Mouse (Mus musculus): ENCODE measurements around the gene Epha2. TPM values are rescaled to one million over a fixed set of nuclear protein-coding genes. Genes with fewer than 3 reads are reported as not detected.
A peak's percentile ranks its signal among the peaks of the same experiment; 100 is the strongest.

Gene Epha2
- total RNA-seq, 4 experiments from 2014 or later = 4.6 to 7.1 (median 5.2) TPM

DNA sequence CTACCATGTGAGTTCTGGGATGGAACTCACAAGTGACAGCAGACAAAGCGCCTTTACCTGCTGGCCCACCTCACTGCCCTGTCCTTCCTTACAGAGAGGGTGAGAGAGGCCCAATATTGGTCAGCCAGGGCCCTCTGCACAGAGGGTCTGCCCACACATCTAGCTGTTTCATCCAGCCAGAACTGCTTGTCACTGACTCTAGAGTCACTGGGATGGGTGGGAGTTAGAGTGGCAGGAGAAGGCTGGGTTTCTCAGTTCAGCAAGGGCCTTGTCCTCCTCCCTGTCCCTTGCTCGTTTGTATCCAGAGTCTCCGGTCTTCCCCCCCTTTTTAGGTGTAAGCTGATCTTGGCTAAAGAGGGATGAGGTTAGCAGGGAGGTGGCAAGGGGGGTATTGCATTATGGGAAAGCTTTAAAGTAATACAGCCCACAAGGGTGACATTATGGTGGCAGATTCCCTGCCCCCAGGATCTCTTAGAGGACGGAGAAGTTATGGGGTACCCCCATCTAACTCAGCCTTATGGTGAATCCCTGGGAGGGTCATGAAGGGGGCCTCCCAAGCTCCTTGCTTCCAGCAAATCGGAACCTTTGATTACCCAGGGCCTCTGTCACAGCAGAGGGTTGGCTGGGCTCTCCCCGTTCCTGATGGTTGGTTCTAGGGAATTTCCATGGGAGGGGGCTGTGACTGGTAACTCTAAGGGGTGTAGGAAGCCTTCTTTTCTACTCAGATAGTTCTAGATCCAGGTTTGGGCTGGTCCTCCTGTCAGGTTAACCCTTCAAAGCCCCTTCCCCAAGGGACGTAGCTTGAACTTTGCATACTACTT, 2.6 kb downstream of the Epha2 start:
- DNase-seq (ENCODE audit: low spot score) = no peak

DNA sequence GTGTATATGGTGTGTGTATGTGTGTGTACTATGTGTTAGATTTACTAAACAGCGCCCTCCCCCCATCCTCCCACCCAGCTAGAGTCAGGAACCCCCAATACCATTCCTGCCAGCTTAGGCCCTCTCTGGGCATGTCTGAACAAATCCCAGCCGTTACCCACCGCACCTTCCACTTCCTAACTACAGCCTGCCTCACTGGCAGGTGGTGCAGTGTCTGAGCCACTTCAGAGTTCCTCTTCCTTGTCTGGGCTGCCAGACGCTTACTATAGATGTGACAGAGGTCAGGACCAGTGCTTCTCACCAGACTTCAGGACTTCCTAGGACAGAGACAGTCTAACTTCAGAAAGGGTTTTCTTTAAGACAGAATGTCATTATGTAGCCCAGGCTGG, 3.2 kb downstream of the Epha2 start:
- no peak for DNase-seq (ENCODE audit: low spot score)

DNA sequence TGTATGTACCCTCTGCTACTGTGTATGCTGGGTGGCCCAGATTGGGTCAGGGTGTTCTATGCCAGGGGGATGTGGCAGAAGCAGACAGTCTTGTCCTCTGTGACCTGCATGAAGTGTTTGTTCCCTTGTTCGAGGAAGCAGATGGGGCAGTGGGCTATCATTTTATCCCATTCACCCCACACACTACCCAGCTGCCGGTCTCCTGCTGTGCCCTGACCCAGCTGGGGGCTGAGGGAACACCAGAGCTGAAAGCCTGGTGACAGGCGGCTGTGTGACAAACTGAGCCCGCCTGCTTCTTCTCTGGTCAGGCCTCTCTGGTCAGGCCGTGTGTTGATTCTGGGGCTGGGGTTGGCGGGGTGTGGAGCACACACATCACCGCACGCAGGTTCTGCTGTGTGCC, 5.0 kb downstream of the Epha2 start:
- DNase-seq (ENCODE audit: low spot score) = no peak

DNA sequence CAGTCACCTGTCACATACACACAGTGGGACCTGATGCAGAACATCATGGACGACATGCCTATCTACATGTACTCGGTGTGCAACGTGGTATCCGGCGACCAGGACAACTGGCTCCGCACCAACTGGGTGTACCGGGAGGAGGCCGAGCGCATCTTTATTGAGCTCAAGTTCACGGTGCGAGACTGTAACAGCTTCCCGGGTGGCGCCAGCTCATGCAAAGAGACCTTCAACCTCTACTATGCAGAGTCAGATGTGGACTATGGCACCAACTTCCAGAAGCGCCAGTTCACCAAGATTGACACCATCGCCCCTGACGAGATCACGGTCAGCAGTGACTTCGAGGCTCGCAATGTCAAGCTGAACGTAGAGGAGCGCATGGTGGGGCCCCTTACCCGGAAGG, 7.3 kb downstream of the Epha2 start:
- no peak for DNase-seq (ENCODE audit: low spot score)

DNA sequence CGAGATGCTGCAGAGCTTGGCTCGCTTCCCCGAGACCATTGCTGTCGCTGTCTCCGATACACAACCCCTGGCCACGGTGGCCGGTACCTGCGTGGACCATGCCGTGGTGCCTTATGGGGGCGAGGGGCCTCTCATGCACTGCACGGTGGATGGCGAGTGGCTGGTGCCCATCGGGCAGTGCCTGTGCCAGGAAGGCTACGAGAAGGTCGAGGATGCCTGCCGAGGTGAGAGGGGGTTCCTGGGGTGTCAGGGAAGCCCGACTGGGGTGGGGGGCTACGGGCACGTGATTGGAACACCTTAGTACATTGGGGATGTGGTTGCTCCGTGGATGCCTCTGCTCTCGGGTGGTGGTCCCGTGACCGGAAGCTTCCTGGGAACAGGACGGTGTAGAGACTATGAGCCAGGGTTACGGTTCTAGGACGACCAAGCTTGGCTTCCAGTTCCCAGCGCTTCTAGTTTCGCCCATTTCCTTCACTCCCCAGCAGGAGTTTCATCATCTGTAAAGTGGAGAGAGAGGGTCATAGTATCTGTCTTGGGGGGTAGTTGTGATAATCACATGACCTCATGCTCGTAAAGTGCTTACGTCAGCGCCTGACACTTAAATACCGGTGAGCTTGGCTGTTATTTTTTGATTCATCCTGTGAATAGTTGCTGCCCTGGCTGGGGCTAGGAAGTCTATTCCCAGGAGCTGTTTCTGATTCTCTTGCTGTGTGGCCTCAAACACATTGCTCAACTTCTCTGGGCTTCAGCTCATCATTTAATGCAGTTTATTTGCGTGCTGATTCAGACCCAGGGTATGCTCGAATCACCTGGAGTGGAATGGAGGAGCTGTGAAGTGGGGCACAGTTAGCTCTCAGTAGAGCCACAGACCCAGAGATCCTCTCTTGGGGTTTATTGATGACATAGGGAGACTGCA, 8.1 kb downstream of the Epha2 start:
- DNase-seq (ENCODE audit: low spot score) = no peak

DNA sequence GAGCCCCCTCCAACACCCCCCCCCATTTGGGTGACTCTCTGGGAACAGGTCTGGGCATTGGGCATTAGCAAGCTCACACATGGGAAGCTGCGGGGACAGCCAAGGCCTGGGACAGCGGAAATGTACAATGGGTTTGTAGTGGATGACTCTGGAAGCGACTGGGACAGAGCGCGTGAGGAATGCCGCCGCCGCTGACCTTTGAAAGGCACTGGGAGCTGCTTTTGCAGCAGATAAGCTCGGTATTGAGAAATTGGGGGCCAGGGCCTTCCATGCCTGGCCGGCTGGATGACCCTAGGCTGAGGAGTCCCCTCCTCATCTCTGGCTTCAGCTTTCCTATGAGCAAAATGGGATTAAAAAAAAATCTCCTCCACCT, 8.7 kb downstream of the Epha2 start:
- DNase-seq (ENCODE audit: low spot score) = peak; percentile 29

DNA sequence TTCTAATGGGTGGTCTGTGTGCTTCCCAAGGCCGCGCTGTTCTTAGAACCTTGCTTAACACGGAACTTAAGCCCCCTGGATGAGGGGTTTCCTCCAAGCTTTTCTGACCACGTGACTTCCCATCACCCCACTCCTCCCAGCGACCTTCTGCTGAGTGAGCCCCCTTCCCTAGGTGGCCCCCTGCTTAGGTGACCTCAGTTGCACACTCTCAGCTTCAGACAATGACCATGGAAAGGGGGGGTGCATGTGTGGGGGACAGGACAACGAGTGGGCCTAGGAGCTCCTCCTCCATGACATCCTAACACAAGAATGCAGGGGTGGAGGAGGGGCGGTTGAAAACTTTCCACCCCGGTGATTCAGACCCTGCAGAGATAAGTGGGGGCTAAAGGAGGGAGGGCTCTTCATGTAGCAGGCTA, 9.2 kb downstream of the Epha2 start:
- DNase-seq (ENCODE audit: low spot score) = peak; percentile 71

DNA sequence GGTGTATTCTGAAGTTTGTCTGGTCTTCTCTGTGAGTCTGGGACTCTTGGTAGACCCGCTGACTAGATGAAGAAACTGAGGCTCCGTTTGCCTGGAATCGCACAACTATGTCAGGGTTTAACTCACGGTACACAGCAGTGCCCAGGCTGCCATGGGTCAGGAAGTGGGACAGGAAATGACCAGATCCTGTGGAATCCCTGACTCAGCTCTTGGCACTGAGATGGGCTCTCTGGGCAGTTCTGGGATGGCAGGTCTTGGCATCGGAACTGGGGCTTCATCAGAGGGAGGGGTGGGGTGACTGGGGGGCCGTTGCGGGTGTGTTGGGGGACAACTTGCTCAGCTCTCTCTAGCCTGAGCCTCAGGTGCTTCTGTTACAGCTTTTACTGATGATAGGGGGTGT, 10.0 kb downstream of the Epha2 start:
- DNase-seq (ENCODE audit: low spot score) = peak; percentile 47

DNA sequence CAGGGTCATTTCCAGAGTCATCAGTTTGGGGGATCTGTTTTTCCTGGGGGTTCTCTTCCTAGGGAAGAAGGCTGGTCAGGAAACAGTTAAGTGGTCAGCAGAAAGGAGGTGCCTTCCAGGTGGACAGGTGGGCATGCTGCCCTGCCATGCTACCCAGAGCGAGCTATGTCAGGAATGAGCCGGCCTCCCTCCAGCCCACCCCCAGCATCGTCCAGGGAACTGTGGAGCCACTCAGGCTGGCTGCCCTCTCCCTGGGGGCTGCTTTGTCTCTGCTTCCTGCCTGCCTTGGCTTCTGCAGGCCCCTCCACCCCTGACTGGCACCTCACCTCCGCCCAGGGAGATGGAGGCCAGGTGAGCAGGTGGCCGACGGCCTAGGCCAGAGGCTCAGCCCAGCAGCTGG, 10.5 kb downstream of the Epha2 start:
- no peak for DNase-seq (ENCODE audit: low spot score)

DNA sequence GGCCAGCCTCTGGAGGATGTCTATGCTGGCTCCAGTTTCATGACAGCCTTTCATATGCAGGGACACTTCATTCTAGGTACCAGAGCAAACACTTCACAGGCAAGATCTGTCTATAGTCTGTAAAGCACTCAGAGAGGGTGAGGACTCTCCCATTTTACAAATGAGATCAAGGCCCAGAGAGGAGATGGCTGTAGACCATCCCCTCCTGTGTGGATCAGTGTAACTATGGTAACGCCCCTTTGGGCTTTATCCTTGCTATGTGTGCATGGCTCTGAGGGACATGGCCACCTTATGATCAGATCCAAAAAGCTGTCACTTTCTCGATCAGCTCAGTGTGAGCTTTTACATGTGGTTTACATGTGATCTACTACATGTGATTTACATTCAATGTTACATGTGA, 10.9 kb downstream of the Epha2 start:
- DNase-seq (ENCODE audit: low spot score) = no peak

DNA sequence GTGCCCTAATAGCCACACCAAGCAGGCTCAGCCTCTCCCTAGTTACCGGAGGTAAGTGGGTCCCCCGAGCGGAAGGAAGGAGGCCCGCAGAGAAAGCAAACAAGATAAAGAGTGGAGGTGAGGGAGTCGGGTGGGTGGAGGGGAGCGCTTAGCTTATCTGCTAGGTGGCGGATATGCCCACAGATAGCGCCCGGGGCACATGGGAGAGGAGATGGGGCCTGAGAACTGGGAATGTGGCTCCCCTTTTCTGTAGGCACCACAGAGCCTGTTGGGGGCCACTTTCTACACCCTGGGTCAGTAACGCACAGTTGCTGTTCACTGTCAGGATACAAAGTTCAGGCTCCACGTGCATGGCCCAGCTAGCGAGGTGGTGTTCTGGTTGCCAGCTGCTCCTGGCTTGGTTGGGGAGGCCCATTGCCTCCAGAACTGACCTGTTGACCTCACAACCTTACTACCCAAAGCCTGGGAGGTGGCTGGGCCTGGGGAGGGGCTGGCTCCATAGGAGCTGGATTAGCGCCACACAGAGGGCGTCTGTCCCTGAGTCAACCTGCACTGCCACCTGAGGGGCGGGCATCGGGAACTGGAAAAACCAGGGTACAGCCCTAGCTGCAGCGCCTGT, 11.6 kb downstream of the Epha2 start:
- DNase-seq (ENCODE audit: low spot score) = no peak

DNA sequence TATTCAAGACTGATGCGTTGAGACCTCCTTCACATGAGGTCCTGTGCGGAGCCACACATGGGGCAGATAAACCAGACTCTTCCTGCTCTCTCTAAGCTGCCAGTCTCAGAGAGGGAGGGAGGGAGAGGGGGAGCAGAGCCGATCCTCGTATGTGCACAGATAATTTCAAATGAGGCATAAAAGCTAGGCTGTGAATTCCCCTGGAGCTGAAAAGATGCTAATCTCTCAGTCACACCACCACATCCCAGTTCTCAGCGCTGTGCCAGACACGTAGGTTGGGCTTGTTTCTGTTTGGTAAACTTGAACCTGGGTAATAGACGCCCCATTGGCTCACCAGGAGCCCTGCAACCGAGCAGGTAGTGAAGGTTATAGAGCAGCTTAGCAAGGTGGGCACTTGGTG, 12.4 kb downstream of the Epha2 start:
- DNase-seq (ENCODE audit: low spot score) = no peak

DNA sequence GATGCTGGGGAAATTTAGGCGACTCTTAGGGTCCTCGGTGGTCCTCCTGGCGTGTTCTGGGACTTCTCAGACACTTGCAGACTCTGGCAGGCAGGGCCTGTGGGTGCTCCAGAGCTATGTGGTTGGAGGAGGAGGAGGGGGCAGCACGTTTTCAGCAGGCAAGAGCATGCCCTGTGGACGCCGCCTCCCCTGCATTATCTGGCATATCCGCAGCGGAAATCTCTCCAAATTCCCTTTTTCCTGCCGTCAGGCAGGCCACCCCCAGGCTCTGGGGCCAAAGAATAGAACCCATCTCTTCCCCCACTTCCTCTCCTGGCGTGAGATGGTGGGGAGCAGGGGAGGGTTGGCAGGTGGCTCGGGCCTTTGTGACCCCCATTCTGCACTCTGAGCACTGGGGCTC, 12.9 kb downstream of the Epha2 start:
- DNase-seq (ENCODE audit: low spot score) = no peak

DNA sequence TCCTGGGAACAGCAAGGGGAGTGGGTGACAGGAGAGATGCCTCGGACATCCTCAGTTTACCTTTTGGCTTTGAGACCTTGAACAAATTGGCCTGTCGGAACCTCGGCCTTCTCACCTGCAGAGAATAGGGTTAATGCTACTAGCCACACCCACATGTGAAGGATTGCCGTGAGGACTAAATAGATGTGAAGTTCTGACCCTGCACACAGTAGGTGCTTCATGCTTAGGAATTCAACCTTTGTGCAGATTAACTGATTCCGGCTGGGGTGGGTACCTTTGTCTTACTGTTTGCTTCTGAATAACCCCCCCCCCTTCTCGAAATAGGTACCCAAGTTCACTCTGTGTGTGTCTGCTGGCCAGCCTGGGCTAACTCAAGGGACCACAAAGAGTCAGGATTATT, 13.7 kb downstream of the Epha2 start:
- no peak for DNase-seq (ENCODE audit: low spot score)

DNA sequence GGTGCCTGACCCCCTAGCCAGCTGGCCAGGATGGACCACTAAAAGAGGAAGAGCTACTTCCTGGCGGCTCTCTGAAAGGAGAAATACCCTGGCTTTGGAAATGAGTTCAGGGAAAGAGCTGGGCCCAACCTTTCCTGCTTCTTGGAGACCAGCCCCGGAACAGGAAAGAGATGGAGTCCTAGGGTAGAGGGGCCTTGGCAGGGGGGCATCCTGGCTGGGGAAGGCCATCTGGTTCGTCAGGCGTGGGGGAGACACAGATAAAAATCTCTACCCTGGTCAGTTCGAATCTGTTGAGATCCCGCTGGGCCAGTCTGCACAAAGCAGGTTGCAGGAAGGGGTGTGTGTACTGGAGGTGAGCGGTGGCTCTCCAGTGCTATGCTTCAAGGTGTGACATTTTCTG, 15.0 kb downstream of the Epha2 start:
- DNase-seq (ENCODE audit: low spot score) = peak; percentile 51

DNA sequence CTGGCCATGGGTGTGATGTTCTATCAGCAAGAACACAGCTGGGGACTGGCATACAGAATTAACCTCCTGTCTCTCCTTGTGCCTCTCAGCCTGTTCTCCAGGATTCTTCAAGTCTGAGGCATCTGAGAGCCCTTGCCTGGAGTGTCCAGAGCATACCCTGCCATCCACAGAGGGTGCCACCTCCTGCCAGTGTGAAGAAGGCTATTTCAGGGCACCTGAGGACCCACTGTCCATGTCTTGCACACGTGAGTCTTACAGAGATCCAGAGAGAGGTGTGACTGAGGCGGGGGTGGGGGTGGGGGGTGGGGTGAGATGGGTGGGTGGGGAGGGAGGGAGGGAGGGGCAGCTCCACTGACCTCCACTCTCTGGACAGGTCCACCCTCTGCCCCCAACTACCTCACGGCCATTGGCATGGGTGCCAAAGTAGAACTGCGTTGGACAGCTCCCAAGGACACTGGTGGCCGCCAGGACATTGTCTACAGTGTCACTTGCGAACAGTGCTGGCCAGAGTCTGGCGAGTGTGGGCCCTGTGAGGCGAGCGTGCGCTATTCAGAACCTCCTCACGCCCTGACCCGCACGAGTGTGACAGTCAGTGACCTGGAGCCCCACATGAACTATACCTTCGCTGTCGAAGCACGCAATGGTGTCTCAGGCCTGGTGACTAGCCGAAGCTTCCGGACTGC, 15.6 kb downstream of the Epha2 start:
- peak; percentile 47 for DNase-seq (ENCODE audit: low spot score)

DNA sequence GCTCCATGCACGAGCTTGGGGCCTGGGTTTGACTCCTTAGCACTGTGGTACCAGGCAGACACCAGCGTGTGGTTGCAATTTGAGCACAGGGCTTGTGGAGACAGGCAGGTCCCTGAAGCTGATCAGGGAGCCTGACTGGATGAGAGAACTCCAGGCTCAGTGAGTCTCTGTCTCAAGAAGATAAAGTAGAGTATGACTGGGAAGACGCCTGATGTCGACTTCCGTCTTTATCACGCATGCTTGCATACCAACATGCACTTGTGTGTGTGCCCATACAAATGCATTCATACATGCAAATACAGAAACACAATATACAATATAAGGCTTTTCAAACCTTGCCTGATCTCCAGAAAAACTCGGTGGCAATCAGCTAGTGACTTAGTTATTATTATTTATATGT, 16.9 kb downstream of the Epha2 start:
- no peak for DNase-seq (ENCODE audit: low spot score)

DNA sequence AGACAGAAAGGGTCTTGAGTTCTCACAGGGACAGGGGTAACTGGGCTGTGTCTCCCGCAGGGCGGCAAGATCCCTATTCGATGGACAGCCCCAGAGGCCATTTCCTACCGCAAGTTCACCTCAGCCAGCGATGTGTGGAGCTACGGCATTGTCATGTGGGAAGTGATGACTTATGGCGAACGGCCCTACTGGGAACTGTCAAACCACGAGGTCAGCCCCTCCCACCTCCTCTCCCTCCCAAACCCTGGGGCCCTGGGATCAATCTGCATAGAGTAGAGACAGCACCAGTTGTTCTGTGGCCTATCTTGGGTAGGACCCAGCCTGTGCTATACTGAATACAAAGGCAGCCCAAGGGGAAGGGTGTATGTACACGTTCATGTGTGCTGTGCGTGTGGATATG, 21.5 kb downstream of the Epha2 start:
- DNase-seq (ENCODE audit: low spot score) = no peak

DNA sequence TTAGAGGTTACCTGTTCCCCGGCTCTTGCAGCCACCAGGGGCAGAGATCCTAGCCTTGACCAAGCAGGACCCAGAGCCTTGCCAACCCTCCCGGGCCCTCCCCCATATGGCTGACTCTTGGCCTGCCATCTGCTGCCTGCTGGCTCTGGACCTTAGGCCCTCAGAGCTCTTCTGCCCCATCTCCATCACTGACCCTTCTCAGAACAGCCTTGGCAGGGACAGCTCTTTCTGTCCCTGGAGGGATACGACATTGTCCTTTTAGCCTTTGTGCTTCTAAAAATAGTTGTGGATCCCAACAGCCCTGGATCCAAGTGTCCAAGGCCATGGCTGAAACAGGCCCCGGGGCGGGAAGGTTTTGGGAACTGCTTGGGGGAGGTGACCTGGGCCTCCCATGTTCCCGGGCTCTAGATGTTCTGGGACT, 23.7 kb downstream of the Epha2 start:
- DNase-seq (ENCODE audit: low spot score) = peak; percentile 65

DNA sequence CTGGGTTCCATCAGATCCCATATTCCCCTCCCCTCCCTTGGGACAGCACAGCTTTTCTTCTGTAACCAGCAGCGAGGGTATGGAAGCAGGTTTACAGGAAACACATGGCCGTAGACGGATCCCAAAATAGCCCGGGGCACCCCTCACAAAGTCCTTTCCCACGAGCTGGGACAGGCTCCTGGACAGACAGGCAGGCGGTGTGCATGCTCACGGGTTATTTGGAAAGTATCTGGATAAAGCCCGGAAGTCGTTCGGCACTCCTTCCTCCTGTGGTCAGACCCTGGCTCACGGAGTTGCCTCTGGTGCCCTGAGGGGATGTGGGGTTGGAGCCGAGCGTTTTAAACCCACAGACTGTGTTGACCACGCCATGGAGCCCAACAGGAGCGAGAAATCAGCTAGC, 24.6 kb downstream of the Epha2 start:
- peak; percentile 44 for DNase-seq (ENCODE audit: low spot score)

DNA sequence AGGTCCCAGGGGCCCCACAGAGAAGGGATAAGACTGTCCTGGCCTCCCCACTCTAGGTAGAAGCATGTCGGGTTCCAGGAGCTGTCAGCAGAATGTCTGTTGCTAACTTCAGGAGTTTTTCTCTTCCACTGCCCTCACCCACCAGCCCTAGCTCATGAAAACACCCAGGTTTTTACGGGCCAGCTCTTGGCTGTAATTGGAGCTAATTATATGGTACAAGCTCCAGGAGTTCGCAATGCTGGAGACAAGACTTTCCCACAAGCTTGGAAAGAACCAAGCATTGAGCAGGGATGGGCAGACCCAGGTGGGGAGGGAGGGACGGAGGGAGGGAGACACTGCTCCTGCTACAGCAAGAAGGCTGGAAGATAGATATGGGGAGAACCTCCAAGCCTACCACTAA, 26.0 kb downstream of the Epha2 start:
- no peak for DNase-seq (ENCODE audit: low spot score)

DNA sequence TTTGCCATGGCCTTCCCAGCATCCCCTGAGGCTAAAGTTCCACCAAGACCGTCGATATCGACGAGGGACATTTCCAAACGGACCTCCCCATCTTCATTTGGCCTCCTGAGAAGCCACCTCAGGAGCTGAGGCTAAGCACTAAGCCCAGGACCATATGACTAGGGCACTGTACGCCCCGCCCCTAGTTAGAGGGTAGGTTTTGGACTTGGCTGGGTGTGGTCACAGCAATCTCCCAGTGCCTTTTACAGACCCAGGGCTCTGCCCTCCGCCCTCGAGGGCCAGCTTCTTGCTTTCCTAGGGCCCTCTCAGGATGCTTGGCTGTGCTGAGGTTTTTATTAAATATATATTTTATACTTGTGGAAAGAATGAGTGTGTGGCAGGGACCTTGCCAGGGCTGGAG, 27.7 kb downstream of the Epha2 start:
- no peak for DNase-seq (ENCODE audit: low spot score)
